Mouse (Mus musculus) right cerebral cortex, postnatal 25 days (tissue): Measurements from ENCODE around the gene Aip.
A peak's percentile ranks its signal among the peaks of the same experiment; 100 is the strongest.

Experiments used
- DNase-seq: peaks from one replicate; pipeline ENCODE4 v3.0.0; 2022

Gene Aip

DNA sequence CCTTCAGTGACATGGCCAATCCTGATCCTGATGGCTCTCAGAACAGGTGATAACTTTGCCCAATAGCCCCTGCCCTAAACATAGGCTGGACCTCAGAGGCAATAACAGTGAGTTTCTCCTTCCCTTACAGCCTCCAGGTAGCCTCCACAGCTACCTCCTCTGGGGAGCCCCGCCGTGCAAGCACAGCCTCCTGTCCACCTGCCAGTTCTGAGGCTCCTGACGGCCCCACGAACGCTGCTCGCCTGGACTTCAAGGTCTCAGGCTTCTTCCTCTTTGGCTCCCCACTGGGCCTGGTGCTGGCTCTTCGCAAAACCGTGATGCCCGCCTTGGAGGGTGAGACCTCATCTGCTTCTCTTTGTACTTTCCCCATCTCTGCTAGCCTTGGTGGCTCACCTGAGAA, 17.1 kb downstream of the Aip start:
- no peak for DNase-seq

DNA sequence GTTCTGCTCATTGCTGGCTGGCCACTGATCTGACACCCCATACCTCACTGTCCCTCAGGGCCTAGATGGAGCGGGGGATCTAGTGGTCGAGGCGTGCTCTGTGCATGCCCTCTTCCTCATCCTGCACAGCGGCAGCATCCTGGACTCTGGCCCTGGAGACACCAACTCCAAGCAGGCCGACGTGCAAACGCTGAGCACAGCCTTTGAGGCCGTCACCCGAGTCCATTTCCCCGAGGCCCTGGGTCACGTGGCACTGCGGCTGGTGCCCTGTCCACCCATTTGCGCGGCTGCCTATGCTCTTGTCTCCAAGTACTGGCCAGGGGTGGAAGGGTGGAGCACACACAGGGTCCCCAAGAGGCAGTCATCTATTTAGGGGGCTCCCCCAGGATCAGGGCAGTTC, 19.0 kb downstream of the Aip start:
- DNase-seq = no peak

DNA sequence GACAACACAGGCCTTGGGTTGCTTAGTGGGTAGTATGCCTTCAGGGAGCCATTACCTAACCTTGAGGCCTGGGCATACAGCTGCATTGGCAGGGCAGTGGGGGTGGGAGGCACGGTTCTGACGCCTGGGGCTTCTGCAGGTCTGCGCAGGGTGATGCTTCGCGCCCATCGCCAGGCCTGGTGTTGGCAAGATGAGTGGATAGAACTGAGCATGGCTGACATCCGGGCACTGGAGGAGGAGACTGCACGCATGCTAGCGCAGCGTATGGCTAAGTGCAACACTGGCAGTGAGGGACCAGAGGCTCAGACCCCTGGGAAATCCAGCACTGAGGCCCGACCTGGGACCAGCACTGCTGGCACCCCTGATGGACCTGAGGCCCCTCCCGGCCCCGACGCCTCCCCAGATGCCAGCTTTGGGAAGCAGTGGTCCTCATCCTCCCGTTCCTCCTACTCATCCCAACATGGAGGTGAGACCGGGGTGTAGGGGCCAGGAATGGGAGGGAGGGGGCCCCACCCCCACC, 20.9 kb downstream of the Aip start:
- no peak for DNase-seq

DNA sequence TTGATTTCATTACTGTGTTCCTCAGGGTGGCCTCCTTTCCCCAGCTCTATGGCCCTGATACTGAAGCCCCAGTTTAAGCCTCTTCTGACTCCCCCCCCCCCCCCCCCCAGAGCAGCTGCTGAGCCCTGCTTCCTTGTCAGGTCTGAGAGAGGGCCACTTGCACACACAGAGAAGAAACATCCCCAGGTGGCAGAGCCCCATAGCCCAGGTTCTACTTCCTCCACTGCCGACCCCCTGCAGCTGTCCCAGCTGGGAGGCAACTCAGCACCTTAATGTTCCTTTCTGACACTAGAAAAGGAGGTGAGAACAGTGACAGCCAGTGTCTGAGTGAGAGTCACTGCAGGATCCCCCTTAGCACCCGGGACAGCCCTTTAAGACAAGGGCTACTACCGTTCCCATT, 21.9 kb downstream of the Aip start:
- no peak for DNase-seq

DNA sequence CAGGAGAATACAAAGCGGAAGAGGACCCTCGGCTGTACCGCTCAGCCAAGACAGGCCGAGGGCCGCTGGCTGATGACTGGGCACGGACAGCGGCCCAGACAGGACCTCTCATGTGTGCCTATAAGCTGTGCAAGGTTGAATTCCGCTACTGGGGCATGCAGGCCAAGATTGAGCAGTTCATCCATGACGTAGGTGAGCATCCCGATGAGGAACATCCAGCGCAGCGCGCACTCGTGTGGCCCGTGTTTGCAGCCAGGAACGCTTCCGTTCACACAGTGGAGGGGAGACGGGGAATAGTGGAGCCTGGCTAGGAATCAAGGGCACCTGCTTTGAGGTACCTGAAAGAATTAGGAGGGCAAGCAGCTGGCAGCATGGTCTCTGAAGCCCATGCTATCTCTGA, 22.4 kb downstream of the Aip start:
- DNase-seq = no peak

DNA sequence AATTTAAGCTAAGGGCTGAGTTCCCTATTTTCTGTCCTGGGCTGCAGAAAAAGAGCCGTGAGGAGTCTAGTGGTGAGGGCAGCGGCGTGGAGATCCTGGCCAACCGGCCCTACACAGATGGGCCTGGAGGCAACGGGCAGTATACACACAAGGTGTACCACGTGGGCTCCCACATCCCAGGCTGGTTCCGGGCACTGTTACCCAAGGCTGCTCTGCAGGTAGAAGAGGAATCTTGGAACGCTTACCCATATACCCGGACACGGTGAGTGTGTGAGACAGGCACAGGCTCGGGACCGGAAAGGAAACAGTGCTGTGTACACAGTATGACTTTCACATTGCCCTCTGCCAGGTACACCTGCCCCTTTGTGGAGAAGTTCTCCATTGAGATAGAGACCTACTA, 23.0 kb downstream of the Aip start:
- no peak for DNase-seq

DNA sequence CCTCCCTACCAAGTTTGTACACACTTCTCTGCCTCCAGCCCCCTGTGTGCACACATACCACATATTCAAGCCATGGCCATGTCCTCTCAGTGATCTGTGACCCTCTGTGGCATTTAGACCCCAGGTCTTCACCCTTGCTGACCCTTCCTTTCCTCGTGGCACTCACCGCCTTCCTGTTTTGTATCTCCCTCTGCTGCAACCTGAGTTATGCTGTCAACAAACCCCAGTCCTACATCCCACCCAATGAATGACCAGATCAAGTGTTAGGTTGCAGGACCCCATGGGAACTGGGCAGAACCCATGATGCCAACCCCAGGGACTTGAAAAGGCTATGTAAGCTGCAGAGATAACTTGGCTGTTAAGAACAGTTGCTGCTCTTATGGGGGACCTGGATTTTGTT, 23.6 kb downstream of the Aip start:
- no peak for DNase-seq

DNA sequence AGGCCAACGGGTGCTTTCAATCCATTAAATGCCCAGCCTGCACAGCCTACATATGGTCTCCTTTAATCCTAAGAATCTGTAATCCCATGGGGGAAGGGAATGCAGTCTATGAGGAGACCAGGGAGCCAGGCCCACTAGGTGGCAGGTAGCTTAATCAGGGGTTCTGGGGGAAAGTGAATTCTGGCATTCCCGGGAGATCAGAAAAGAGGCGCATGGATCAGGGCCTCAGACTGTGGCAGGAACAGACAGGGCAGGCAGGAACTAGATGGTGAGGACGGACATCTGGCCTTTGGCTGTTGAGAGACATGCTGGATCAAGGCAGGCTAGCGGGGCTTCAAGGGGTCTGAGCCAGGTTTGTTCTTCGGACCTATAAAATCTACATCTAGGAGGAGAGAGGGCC, 24.2 kb downstream of the Aip start:
- no peak for DNase-seq

DNA sequence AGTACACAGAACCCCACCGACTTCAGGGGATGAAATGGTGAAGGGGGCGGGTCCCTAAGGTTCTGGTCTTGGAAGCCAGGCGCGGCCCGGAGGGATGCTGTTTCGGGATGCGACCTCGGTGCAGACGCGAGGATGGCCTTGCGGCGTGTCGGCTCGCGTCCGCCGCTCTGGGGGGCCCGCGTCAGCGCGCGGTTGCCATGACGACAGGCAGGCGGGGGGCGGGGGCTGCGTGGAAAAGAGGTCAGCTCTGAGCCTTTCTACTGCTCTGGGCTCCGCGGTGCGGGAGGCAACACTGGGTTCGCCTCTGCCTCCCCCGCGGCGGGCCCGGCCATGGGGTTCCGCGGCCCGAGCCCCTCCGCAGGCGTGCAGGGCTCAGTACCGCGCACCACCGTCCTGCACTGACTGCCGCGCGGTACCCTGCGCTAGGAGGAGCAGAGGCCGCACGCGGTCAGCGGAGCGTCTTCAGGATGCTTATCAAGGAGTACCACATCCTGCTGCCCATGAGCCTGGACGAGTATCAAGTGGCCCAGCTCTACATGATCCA, 24.9 kb downstream of the Aip start:
- peak; percentile 84 for DNase-seq

DNA sequence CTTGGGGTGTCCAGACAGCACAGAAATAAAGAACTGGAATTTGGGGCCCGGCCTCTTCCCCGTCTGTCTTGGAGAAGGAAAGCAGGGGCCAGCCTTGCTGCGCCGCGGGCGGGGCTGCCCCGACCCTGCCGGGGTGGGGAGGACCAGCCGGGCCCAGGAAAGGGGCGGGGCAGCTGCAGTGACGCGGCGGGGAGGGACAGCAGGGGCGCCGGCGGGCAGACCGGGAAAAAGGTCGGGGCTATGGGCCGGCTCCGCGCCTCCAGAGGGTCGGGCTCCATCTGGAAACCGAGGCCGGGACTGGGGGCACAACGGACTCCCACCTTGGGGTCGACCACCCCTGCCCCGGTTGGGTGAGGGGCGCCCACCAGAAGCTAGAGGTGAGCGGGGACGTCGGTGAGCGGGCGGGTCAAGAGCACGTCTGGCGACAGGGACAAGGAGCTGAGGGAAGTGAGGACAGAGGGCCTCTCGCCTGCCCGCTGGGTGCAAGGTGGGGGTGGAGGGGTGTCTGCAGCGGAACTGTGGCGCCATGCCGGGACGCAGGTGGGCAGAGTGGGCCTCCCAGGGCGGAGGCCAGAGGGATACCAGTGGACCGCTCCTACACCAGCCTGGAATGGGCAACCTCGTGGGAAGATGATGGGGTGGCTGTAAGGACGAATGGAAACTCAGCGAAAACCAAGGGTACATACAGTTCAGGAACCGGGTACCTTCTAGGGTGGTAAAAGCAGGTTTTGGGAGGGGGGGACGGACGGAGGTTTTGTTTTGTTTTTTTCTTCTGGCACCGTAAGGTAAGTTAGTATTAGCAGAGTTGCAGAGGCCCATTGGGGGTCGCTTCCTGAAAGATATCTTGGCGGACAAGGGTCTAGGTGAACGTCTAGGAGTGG, 25.6 kb downstream of the Aip start, which contains the start of gene Pitpnm1:
Gene Pitpnm1 (plus strand): TSS at position 162 of the 881 bp plus-strand sequence.
- DNase-seq = peak; percentile 64

DNA sequence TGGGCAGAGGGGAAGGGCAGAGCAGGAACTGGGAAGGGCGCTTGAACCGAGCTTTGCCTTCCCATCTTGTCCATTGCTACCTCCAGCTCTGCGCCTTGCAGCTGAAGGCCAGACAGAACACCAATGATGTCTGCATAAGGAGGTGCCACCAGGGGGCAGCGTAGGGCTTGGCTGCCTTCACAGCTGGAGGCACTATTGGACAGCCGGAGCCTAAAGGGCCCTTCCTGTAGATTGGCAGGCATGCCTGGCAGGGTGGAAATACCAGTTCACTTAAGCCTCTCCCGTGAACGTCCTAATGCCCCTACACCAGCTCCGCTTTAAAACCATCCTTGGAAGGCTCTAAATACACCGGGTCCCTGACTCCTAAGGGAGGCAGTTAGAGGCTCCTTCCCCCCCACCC, 26.6 kb downstream of the Aip start:
- DNase-seq = peak; percentile 83

DNA sequence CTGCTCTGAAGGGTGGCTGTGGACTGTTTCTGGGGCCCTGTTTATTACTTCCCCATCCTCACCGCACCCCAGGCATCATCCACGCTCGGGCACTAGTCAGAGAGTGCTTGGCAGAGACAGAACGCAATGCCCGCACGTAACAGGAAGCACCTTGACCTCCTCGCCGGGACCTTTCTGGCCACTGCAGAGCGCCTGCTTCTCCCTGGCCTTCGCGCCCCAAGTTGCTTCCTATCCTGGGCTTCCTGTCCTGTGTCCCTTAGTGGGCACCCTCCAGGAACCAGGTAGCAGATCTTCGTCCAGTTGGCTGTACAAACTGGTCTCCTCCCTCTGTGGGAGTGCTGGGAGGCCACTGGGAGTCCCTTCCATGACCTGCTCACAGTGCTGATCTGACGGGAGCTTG, 27.2 kb downstream of the Aip start:
- DNase-seq = no peak

DNA sequence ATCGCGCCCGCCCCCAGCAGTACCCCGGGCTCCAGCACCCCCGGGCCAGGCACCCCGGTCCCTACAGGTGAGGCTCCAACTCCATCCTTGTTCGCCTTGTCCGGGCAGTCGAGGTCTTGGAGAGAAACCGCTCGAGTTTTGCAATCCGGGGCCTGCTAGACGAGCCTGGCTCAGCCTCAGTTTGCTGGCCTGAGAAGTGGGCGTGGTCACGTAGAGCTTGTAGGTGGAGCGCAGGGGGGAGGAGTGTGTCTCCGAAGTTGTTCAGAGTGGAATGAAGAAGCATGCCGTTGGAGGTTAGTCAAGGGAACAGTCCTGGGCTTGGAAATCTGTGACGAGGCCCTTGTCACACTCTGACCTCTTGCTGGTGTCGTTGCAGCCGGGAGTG, 28.2 kb downstream of the Aip start:
- no peak for DNase-seq

DNA sequence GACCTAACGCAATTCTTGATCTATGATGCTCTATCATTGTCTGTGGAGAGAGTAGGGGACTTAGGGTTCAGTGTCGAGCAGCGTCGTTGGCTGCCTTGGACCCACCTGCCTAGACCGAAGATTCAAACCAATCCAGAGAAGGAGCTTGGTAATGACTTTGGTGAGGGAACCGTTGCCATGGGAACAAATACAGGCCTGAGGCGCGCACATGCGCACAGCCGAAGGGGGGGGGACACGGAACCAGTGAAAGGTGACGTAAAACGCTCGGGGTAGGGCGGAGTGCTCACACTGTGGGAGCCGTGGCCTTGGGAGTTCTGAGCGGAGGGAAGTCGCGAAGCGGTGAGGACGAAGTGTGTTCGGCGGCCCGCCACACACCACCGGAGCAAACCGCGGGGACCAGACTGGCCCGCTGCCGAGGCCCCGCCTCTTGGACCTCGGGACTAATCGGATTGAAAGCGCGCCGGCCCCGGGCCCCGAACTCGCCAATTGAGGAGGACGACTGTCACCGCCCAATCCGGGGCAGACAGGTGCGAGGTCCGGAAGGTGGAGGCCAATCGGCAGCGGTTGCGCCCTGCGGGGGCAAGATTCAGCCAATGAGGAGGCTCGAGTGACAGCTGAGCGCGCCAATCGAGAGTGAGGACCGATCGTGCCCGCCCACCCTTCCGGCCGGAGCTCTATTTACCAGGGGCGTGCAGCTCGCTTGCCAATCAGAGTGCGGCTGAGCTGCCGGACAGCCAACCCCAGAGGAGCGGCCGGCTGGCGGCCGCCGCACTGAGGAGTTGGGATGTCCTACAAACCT, 28.8 kb downstream of the Aip start, which contains the start of gene Cdk2ap2:
Gene Cdk2ap2 (plus strand): TSS at position 541 of the 799 bp plus-strand sequence.
- peak; percentile 100 for DNase-seq

DNA sequence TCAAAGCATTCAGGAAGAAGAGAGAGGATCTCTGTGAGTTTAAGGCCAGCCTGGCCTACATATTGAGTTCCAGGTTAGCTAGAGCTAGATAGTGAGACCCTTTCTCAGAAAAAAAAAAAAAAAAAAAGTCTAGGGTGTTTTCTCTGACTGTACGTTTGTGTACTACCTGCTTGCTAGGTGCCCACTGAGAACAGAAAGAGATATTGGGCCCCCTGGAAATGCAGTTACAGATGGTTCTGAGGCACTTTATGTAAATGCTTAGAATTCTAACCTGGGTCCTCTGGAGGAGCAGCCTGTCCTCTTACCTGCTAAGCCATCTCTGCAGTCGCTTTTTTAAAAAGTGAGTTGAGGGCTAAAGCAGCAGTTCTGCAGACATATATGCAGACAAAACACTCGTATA, 29.9 kb downstream of the Aip start:
- no peak for DNase-seq

DNA sequence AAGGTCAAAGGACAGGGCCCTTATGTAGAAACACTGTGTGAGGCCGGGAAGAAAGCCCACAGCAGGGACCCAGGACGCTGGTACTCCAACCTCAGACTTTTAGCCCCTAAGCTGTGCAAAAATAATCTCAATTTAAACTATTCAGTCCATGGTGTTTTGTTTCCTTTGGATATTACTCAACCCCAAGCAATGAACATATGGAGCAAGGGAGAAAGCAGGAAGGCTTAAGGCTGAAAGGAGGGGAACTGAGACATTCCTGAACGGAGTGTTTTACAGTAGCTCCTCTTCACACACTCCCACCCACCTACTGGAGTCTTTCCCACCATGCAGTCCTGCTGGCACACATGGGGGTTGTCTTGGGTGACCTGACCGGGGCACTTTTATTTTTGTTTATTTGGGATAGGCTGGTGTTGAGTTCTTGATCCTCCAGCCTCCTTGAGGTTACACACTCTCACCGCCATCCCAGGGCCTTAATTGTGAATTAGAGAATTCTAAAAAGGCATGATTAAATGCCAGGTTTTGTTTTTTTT, 30.8 kb downstream of the Aip start:
- DNase-seq = no peak

DNA sequence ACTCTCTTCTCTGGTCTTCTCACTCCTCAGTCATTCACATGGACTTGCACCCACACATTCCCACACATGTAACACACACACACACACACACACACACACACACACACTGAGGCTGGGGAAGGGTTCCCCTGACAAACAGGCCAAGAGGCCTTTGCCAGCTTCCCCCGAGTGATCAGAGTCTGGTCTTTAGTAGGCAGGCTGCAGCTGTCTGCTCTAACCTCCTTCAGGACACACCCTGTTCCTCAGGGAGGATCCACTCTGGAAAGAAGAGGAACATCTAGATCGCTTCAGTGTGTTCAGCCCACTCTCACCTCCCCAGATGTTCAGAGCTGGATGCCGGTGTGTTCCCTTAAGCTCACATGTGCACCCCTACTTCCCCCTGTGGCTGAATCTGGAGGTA, 31.3 kb downstream of the Aip start:
- DNase-seq = no peak

DNA sequence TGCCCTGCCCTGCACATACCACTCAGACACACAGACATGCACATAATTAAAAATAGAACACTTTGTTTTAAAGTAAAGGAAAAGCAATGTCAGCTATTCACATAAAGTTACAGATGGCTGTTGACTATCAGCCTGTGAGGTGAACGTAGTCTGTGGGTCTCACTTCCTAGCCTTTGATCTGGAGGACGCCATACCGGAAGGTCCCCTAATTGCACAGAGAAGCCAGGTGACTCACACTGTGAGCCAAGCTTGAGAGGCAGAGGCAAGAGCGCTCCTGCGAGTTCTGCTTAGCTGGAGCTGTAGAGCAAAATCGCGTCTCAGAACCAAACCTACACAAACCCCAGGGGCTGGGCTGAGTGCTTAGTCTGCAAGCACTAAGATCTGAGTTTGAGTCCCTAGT, 31.9 kb downstream of the Aip start:
- DNase-seq = no peak

DNA sequence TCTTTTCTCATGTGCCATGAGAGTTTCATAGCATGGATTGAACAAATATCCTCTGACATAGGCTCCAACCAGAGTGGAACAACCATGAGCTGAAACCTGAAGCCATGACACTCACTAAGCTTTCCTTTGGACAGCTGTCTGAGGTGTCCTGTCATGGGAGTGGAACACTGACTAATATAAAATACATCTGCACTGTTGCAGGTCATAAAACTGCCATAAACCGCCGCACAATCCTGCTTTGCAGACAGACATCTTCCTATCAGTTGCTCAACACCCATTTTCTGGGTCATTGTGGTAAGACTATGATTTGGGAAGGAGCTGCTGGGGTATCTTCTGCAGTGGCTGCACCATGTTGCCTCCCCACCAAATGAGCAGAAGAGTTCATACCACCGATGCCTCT, 32.9 kb downstream of the Aip start:
- DNase-seq = no peak

DNA sequence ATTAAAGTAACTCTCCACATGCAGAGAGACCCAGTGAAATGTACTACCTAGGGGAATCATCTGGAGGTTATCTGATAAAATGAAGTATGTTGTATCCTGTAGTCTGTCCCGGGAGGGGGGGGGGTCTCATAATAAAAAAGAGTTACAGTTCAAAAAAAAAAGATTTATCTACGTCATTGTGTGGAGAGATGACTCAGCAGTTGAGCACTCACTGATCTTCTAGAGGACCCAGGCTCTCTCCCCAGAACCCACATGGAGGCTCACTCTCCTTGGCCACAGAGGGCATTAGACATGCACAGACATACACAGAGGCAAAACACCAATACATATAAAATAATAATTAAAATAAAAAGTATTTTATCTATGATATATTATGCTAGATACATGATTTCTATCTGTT, 34.3 kb downstream of the Aip start:
- DNase-seq = no peak

DNA sequence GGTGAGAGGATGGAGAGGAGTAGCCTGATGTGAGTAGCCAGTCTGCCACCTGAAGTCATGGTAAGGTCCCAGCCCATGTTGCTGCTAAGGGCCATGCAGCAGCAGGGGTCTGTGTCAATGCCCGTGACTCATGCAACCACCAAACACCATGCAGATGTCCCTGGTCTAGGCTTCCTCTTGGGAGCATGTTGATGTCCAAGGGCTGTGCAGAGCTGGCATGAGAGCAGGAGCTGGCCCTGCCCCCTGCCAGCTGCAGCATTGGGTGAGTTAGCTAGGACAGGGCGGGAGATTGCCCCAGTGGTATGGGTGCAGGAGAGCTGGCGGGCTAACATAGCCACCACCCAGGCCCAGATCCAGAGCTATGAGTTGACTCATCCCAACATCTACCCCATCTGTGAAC, 35.2 kb downstream of the Aip start:
- no peak for DNase-seq

DNA sequence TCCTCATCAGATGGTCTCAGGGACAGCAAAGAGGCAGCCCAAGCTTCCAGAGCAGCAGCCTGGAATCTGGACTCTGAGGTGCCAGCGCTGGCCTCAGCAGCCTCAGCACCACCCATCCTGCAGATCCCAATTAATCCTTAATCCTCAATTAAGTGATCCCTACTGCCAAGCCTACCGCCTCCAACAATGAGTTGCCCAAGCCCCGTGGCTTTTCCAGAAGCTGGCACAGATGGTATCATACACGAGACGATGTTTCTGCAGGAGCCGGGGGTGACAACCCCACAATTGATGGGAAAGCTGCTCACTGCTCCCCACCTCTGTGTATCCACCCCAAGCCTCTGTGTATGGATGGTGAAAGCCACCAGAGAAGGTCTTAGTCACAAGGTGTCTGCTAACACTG, 36.5 kb downstream of the Aip start:
- DNase-seq = no peak

DNA sequence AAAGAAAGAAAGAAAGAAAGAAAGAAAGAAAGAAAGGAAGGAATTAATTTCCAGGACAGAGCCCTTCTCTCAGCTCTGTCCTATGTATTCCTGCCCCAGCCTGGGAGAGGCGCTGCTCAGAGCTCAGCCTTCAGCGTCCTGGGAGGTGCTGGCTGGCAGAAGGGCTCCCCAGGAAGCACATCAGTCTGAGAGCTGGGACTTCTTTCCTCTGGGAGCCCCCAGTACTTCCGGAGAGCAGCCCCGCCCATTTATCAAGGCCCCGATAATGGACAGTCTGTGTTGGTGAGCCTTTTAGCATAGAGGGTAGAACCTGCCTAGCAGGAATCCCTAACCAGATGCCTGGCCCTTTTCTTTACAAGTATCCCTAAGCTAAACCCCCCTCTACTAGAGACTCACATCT, 37.5 kb downstream of the Aip start:
- DNase-seq = no peak
